Mouse (Mus musculus): ENCODE measurements around the gene Vmn1r11. TPM values are rescaled to one million over a fixed set of nuclear protein-coding genes. Genes with fewer than 3 reads are reported as not detected.

Gene Vmn1r11
- polyA plus RNA-seq (2012; rRNA removed) = not detected in 2 replicates

DNA sequence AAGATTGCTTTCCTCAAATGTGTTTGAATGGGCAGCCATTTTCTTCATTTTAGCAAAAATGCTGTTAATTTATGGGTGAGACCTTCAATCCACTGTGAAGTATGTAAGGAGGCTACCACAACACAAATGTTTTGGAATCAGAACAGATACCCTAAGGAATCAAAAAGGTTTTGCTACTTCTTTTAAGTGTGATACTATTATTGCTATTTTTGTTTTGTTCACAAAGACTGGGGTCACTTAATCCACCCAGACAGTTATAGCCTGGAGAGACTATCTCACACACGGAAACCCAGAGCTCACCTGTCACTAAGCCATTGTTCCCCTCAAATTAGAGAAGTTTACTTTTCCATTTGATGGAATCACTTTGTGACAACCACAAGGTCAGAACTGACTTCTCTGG is at the start of gene Vmn1r11:
Gene Vmn1r11, plus strand, starts transcription at position 301 of the 400 bp plus-strand sequence.

GRCm38 (mm10) chr6:57109154-57109553 is 24.1 kb upstream of the Vmn1r11 start, which contains the start of gene Vmn1r10:
Gene Vmn1r10, plus strand, starts transcription at chr6:57109454.

GRCm38 (mm10) chr6:57156619-57157018 is 23.4 kb downstream of the Vmn1r11 start, which contains the start of gene Vmn1r12:
Gene Vmn1r12, plus strand, starts transcription at chr6:57156919.

Other genes starting within 250 kb of the Vmn1r11 start
- 27.7 and 40.0 TPM in 2 replicates for gene Nt5c3, start 209.5 kb upstream of the Vmn1r11 start, polyA plus RNA-seq (2012; rRNA removed)
- gene Vmn1r4, start 209.4 kb upstream of the Vmn1r11 start, polyA plus RNA-seq (2012; rRNA removed) = 0.36 and 0.39 TPM in 2 replicates
- not detected in 2 replicates for gene Vmn1r5, start 163.2 kb upstream of the Vmn1r11 start, polyA plus RNA-seq (2012; rRNA removed)
- gene Vmn1r6, start 136.2 kb upstream of the Vmn1r11 start, polyA plus RNA-seq (2012; rRNA removed) = not detected in 2 replicates
- not detected in 2 replicates for gene Vmn1r7, start 108.1 kb upstream of the Vmn1r11 start, polyA plus RNA-seq (2012; rRNA removed)
- not detected in 2 replicates for gene Vmn1r8, start 101.2 kb upstream of the Vmn1r11 start, polyA plus RNA-seq (2012; rRNA removed)
- not detected in 2 replicates for gene Vmn1r9, start 66.7 kb upstream of the Vmn1r11 start, polyA plus RNA-seq (2012; rRNA removed)
- gene Vmn1r10, start 24.0 kb upstream of the Vmn1r11 start, polyA plus RNA-seq (2012; rRNA removed) = not detected in 2 replicates
- not detected in 2 replicates for gene Vmn1r12, start 23.5 kb downstream of the Vmn1r11 start, polyA plus RNA-seq (2012; rRNA removed)
- 0.01 TPM in 1 of 2 replicates, not detected in the other for gene Vmn1r13, start 69.8 kb downstream of the Vmn1r11 start, polyA plus RNA-seq (2012; rRNA removed)
- gene Vmn1r14, start 98.2 kb downstream of the Vmn1r11 start, polyA plus RNA-seq (2012; rRNA removed) = not detected in 2 replicates
- not detected in 2 replicates for gene Vmn1r15, start 124.5 kb downstream of the Vmn1r11 start, polyA plus RNA-seq (2012; rRNA removed)
- not detected in 2 replicates for gene Vmn1r16, start 196.0 kb downstream of the Vmn1r11 start, polyA plus RNA-seq (2012; rRNA removed)
- gene Vmn1r17, start 230.3 kb downstream of the Vmn1r11 start, polyA plus RNA-seq (2012; rRNA removed) = not detected in 2 replicates